Mouse (Mus musculus): ENCODE results near the gene H3f3b.

The H3f3b gene

GRCm38 (mm10) chr11:115999027-115999426 is 28.7 kb downstream of the H3f3b start:
- no peak for DNase-seq

DNA sequence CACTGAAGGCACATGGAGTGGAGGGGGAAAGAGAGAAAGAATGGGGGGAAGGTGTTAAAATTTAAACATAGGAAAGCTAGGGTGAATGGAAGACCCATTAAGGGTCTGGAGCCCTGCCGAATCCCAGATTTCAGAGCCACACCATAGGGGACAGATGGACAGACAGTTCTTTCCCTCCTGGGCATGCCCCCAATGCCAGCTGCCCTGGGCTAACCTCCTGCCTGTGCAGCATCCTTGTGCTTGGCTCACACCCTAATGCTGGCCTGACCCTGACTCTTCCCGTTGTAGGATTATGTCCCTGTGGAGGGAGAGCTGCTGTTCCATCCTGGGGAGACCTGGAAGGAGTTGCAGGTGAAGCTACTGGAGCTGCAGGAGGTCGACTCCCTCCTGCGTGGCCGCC is 30.1 kb downstream of the H3f3b start:
- no peak for DNase-seq

GRCm38 (mm10) chr11:115997047-115997446 is 30.7 kb downstream of the H3f3b start:
- no peak for DNase-seq

GRCm38 (mm10) chr11:115995256-115995655 is 32.5 kb downstream of the H3f3b start:
- no peak for DNase-seq

GRCm38 (mm10) chr11:115992098-115992497 is 35.7 kb downstream of the H3f3b start:
- no peak for DNase-seq

- DNase-seq: no peak
Observed at GRCm38 (mm10) chr11:115989686-115990085, 38.1 kb downstream of the H3f3b start.

DNA sequence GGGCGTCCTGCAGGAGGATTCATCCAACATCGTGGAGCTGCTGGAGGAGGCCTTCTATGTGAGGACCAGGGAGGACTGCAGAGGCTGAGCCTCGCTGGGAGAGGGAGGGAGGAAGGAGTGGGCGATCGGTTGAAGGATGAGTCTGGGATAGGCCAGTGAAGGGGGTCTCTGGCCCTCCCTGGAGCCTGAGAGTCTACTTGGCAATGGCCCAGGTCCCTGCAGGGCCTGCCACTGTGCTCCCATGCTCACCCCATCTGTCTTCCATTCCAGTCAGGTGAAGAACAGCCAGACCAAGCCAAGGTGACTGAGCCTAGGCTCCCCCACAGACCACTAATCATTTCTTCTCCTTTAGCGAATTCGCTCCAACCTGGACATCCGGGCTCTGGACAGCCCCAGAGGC is 44.5 kb downstream of the H3f3b start:
- DNase-seq: no peak

GRCm38 (mm10) chr11:115982472-115982871 is 45.3 kb downstream of the H3f3b start:
- DNase-seq: no peak

GRCm38 (mm10) chr11:115975544-115975943 is 52.2 kb downstream of the H3f3b start:
- DNase-seq: no peak

DNA sequence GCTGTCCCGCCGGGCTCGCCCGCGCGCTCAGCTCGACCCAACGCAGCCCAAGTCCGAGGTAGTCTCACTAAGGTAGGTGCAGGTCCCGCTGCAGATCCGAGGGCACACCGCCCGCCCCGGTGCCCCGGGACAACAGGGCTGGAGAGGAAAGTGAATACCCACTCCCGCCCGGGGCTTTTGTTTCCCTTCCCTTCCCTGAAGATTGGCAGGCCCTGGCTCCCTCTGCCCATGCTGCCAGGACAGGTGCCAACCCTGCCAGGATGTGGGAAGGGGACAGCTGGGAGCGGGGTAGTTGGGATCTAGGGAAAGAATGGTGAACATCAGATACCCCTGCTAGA is 52.7 kb downstream of the H3f3b start:
- DNase-seq: no peak

DNA sequence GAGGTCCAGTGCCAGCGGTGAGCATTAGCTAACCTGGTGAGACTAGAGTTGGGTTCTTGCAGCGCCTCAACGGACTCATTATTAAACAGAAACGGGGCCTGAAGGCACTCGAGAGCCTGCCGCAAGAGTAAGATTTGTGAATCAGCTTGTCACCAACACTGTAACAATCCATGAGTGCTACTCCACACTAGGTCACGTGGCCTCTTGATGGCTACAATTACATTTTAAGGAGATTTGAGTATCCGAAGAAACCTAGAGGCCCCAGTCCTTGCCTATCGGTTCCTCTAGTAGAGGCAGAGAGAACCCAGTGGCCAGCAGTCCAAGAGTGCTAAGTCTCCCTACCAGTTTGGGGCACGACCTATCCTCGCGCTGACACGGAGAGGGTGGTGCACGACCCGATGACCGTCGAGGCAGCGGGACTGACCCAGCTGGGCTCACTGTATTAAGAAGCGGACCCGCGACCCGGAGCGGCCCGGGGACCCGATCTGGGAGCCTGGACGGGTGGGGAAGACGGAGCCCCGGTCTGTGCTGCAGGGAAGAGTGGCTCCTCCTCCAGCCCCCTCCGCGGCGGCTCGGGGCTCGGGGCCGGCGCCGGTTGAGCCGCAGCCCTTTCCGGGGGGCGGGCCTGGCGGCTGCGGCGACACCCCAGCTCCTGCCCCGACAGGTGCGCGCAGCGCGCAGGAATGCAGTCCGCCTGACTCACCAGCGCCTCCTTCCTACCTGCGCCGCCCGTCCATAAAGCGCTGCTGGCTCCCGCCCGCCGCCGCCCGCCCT is 53.3 kb downstream of the H3f3b start, which contains the start of gene Itgb4:
Itgb4 (plus strand) TSS at position 401 of the 774 bp plus-strand sequence.
- no peak for DNase-seq

Data from right cerebral cortex, postnatal 25 days (tissue).